Comparison of ENCODE assay signal across 29 mouse cellular contexts in genomic region chr1:133711376-133711775, GRCm38 (mm10). TPM values are rescaled to one million over a fixed set of nuclear protein-coding genes. Genes with fewer than 3 reads are reported as not detected.
DNase-seq lines count a peak whose midpoint lies in the region; ATAC-seq lines count a peak whose summit lies in the region.
"Had no signal": no experiment of that assay in that cellular context is flagged by ENCODE, and none has a peak within 500 bp of the region (broad histone marks: within the 10 kb centered on the region; RNA-seq: fewer than 3 reads in every experiment).

No protein-coding gene starts in this region.

- WGBS in embryonic facial prominence, embryonic 10.5 days = 44% methylated on average over 6 of the region's 6 CpGs
- WGBS in liver, embryonic 11.5 days = 74% methylated on average over 6 of the region's 6 CpGs

- no peak overlapping the region for H3K9ac ChIP-seq in liver, embryonic 11.5 days (ENCODE audit: low read depth, low read length)
- H3K9ac ChIP-seq: embryonic facial prominence, embryonic 12.5 days; heart, embryonic 12.5 days; hindbrain, embryonic 13.5 days; limb, embryonic 15.5 days; liver, embryonic 15.5 days; lung, embryonic 15.5 days; neural tube, embryonic 15.5 days; stomach, embryonic 15.5 days had no signal

- no peak overlapping the region for H3K4me2 ChIP-seq in liver, embryonic 11.5 days
- H3K4me2 ChIP-seq: embryonic facial prominence, embryonic 12.5 days; heart, embryonic 12.5 days; hindbrain, embryonic 13.5 days; limb, embryonic 15.5 days; liver, embryonic 15.5 days; lung, embryonic 15.5 days; neural tube, embryonic 15.5 days; stomach, embryonic 15.5 days had no signal

- no peak overlapping the region for H3K4me3 ChIP-seq in embryonic facial prominence, embryonic 10.5 days
- H3K4me3 ChIP-seq in liver, embryonic 11.5 days (ENCODE audit: low read depth, low read length) = no peak overlapping the region
- H3K4me3 ChIP-seq: embryonic facial prominence, embryonic 12.5 days; heart, embryonic 12.5 days; hindbrain, embryonic 13.5 days; layer of hippocampus, adult 2 months; limb, embryonic 15.5 days; liver, embryonic 15.5 days; lung, embryonic 15.5 days; myocyte; neural tube, embryonic 15.5 days; stomach, embryonic 15.5 days had no signal

- no peaks in the 10 kb centered on the region; the same call in 1 of the 2 replicates for H3K36me3 ChIP-seq in embryonic facial prominence, embryonic 10.5 days (replicated peaks)
- H3K36me3 ChIP-seq in liver, embryonic 11.5 days (ENCODE audit: control insufficient read depth, insufficient read depth, low read length) = peaks cover 5% of the 10 kb centered on the region; the same call in 1 of the 2 replicates

- H3K27ac ChIP-seq in embryonic facial prominence, embryonic 10.5 days (replicated peaks) = peak overlapping the region; percentile 21; the same call in 1 of the 2 replicates
- no peak overlapping the region for H3K27ac ChIP-seq in liver, embryonic 11.5 days (ENCODE audit: low read depth, low read length)
- H3K27ac ChIP-seq: hindbrain, embryonic 13.5 days; layer of hippocampus, adult 2 months; limb, embryonic 15.5 days; liver, embryonic 15.5 days; lung, embryonic 15.5 days; neural tube, embryonic 15.5 days had no signal

- intact Hi-C loops in left cerebral cortex, postnatal 10 days (cut with DNase I) = no loop called here

- DNase-seq in embryonic facial prominence, embryonic 10.5 days (ENCODE audit: low spot score) = no peak
- DNase-seq in thymus, postnatal 36 days = peak; percentile 25 to 43
- DNase-seq in layer of hippocampus, postnatal 10 days (ENCODE audit: low spot score in 2 of 2) = no peak
- no peak for DNase-seq in left cerebral cortex, postnatal 10 days (ENCODE audit: extremely low spot score in 1 of 2, low spot score in 2 of 2)
- no peak for DNase-seq in liver, embryonic 11.5 days (ENCODE audit: low spot score)
- DNase-seq: adrenal gland, adult 2 months; cerebellum, adult 11 months; cerebellum, postnatal 10 days; gastrocnemius, postnatal 25 days; heart, postnatal 10 days; kidney, adult 8-10 months; kidney, postnatal 25 days; lung, postnatal 4 days had no signal

- peaks cover 59% of the 10 kb centered on the region for H3K4me1 ChIP-seq in embryonic facial prominence, embryonic 10.5 days
- peaks cover 7% of the 10 kb centered on the region for H3K4me1 ChIP-seq in liver, embryonic 11.5 days (replicated peaks; ENCODE audit: control insufficient read depth, insufficient read depth, low read length)
- H3K4me1 ChIP-seq: neural tube, embryonic 15.5 days had no signal

- no peaks in the 10 kb centered on the region for H3K27me3 ChIP-seq in embryonic facial prominence, embryonic 10.5 days (replicated peaks; ENCODE audit: low read depth, poor library complexity, severe bottlenecking)
- H3K27me3 ChIP-seq in liver, embryonic 11.5 days (replicated peaks; ENCODE audit: control insufficient read depth, insufficient read depth, low read length) = no peaks in the 10 kb centered on the region
- H3K27me3 ChIP-seq: embryonic facial prominence, embryonic 12.5 days; heart, embryonic 12.5 days; hindbrain, embryonic 13.5 days; limb, embryonic 15.5 days; liver, embryonic 15.5 days; lung, embryonic 15.5 days; neural tube, embryonic 15.5 days; stomach, embryonic 15.5 days had no signal

- peak; percentile 43 for ATAC-seq in CD4-positive, CD25-positive, alpha-beta regulatory T cell, adult 4 months
- ATAC-seq in megakaryocyte, adult 5-6 weeks (ENCODE audit: poor library complexity, severe bottlenecking) = 0 out of 2 replicates have a peak, but pooled peaks have one; percentile 38
- ATAC-seq in liver, embryonic 11.5 days (replicated peaks; ENCODE audit: low FRiP score) = no peak
- ATAC-seq: forebrain, embryonic 16.5 days; midbrain, embryonic 16.5 days had no signal

- no peaks in the 10 kb centered on the region for H3K9me3 ChIP-seq in embryonic facial prominence, embryonic 10.5 days
- no peaks in the 10 kb centered on the region for H3K9me3 ChIP-seq in liver, embryonic 11.5 days (ENCODE audit: control insufficient read depth, low read length)
- H3K9me3 ChIP-seq: embryonic facial prominence, embryonic 12.5 days; heart, embryonic 12.5 days; hindbrain, embryonic 13.5 days; limb, embryonic 15.5 days; liver, embryonic 15.5 days; lung, embryonic 15.5 days; neural tube, embryonic 15.5 days; stomach, embryonic 15.5 days had no signal

RNA-seq across cellular contexts. Expression of gene Lax1, which starts 21.5 kb away (rescaled TPM):
- polyA plus RNA-seq in CD4-positive, CD25-positive, alpha-beta regulatory T cell, adult 4 months (2017; shearing (Covaris generic)) = 100 to 1,000 TPM; 101 to 145 TPM
- polyA plus RNA-seq in embryonic facial prominence, embryonic 10.5 days (2016; fragmentation: Nextera tagmentation; extraction: Ambion mirVana) = 0.16 and 0.39 TPM in 2 replicates
- total RNA-seq in megakaryocyte, adult 5-6 weeks (2015) = 0.96 and 1.0 TPM in 2 replicates
- total RNA-seq in megakaryocyte, adult 5-6 weeks (2017) = 1.8 and 3.0 TPM in 2 replicates
- under 1 TPM in 1 of 2 experiments, not detected in 1; 0.29 TPM for total RNA-seq in layer of hippocampus, postnatal 10 days (2021)
- total RNA-seq in left cerebral cortex, postnatal 10 days (2021) = under 1 TPM; 0.63 to 0.75 TPM
- 0.62 and 0.78 TPM in 2 replicates for polyA plus RNA-seq in liver, embryonic 11.5 days (2014; fragmentation: Nextera tagmentation; extraction: Ambion mirVana)
- polyA plus RNA-seq: C2C12; forebrain, embryonic 16.5 days had no signal

RNA-seq across cellular contexts. Expression of gene Gm38394, which starts 50.3 kb away (rescaled TPM):
- 1 to 10 TPM; 3.1 to 4.3 TPM for polyA plus RNA-seq in CD4-positive, CD25-positive, alpha-beta regulatory T cell, adult 4 months (2017; shearing (Covaris generic))
- polyA plus RNA-seq in embryonic facial prominence, embryonic 10.5 days (2016; fragmentation: Nextera tagmentation; extraction: Ambion mirVana) = 5.0 and 6.3 TPM in 2 replicates
- 14.4 and 19.1 TPM in 2 replicates for total RNA-seq in megakaryocyte, adult 5-6 weeks (2015)
- total RNA-seq in megakaryocyte, adult 5-6 weeks (2017) = 5.9 and 8.7 TPM in 2 replicates
- 10 to 100 TPM; 25.4 to 25.9 TPM for total RNA-seq in layer of hippocampus, postnatal 10 days (2021)
- total RNA-seq in left cerebral cortex, postnatal 10 days (2021) = 10 to 100 TPM; 26.0 to 26.8 TPM
- 4.4 and 4.5 TPM in 2 replicates for polyA plus RNA-seq in liver, embryonic 11.5 days (2014; fragmentation: Nextera tagmentation; extraction: Ambion mirVana)

RNA-seq across cellular contexts. Expression of gene Zbed6, which starts 50.7 kb away (rescaled TPM):
- not detected for polyA plus RNA-seq in CD4-positive, CD25-positive, alpha-beta regulatory T cell, adult 4 months (2017; shearing (Covaris generic))
- not detected in 2 replicates for polyA plus RNA-seq in embryonic facial prominence, embryonic 10.5 days (2016; fragmentation: Nextera tagmentation; extraction: Ambion mirVana)
- 10.4 and 16.9 TPM in 2 replicates for total RNA-seq in megakaryocyte, adult 5-6 weeks (2015)
- 13.1 and 20.0 TPM in 2 replicates for total RNA-seq in megakaryocyte, adult 5-6 weeks (2017)
- total RNA-seq in layer of hippocampus, postnatal 10 days (2021) = 1 to 10 TPM; 6.0 to 9.5 TPM
- 1 to 10 TPM; 5.6 to 6.0 TPM for total RNA-seq in left cerebral cortex, postnatal 10 days (2021)
- not detected in 2 replicates for polyA plus RNA-seq in liver, embryonic 11.5 days (2014; fragmentation: Nextera tagmentation; extraction: Ambion mirVana)
- polyA plus RNA-seq: adrenal gland, adult 2 months; embryonic facial prominence, embryonic 12.5 days; forebrain, embryonic 16.5 days; heart, embryonic 12.5 days; hindbrain, embryonic 13.5 days; intestine, embryonic 14.5 days; limb, embryonic 15.5 days; liver, embryonic 15.5 days; lung, embryonic 15.5 days; midbrain, embryonic 16.5 days; neural tube, embryonic 15.5 days; stomach, embryonic 15.5 days had no signal

Comparison
In these comparisons a context has a peak if more than half of its experiments do, and no peak if none do; other contexts are left out.
1. DNase-seq: peak in thymus, postnatal 36 days (2 of 2); none in embryonic facial prominence, embryonic 10.5 days (single experiment), layer of hippocampus, postnatal 10 days (0 of 2), left cerebral cortex, postnatal 10 days (0 of 2) and liver, embryonic 11.5 days (single experiment).